ENCODE assay signal across 8 mouse cellular contexts in the genomic region with DNA sequence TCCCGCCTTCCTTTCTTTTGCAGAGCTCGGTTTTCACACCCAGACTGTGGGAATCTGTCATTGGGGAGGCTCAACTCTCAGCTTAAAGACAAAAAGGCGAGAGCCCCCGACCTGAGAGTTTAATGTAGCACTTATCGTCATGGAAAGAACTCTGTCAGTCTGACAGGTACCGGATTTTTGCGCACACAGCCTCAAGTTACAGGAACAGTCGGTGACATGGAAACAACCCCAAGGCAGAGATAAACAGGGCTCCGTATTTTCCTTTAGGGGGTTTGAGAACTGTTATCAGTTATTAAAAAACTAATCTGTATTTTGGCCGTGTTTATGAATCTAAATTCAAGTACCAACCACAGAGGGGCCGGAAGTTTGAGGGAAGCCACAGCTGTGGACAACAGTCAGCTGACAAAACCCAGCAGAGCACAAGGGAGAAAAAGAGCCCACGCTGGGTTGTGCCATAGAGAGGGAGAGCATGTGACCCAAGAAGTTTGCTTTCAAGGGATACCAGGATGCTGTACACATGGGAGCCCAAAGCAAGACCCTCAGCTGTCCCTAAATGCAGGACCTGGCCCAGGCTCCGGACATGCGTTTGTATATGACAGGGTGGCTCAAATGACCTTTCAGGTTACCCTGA. TPM values are rescaled to one million over a fixed set of nuclear protein-coding genes. Genes with fewer than 3 reads are reported as not detected.
A peak's percentile ranks its signal among the peaks of the same experiment; 100 is the strongest.
DNase-seq lines count a peak whose midpoint lies in the region; ATAC-seq and TF ChIP-seq lines count a peak whose summit lies in the region.

No protein-coding gene starts in this region.

- peak overlapping the region; percentile 44 for H3K9ac ChIP-seq in liver, adult 2 months (ENCODE audit: low read depth, low read length)
- peak overlapping the region; percentile 57 for H3K9ac ChIP-seq in embryonic facial prominence, embryonic 14.5 days (ENCODE audit: low read depth, low read length)

- H3K79me2 ChIP-seq in liver, adult 2 months (ENCODE audit: control insufficient read depth, insufficient read depth, low read length), result no peaks in the 10 kb centered on the region

- no peak for TF ChIP-seq CTCF in liver, adult 2 months (IDR thresholded peaks at IDR 0.05; ENCODE audit: low read depth, low read length)

- peak overlapping the region; percentile 80 for H3K27ac ChIP-seq in liver, adult 2 months (replicated peaks; ENCODE audit: insufficient read depth, low read depth, low read length)
- H3K27ac ChIP-seq in embryonic facial prominence, embryonic 14.5 days (replicated peaks; ENCODE audit: low read depth, low read length), result peak overlapping the region; percentile 93

- 0 out of 2 replicates have a peak overlapping the region, but pooled peaks have one; percentile 4 for H3K4me3 ChIP-seq in liver, adult 2 months (ENCODE audit: insufficient read depth, low read depth, low read length)
- H3K4me3 ChIP-seq in embryonic facial prominence, embryonic 14.5 days (ENCODE audit: low read depth, low read length), result peak overlapping the region; percentile 42

- peaks cover 42% of the 10 kb centered on the region for H3K4me1 ChIP-seq in liver, adult 2 months (ENCODE audit: control insufficient read depth, insufficient read depth, low read length)
- peaks cover 8% of the 10 kb centered on the region for H3K4me1 ChIP-seq in embryonic facial prominence, embryonic 14.5 days (ENCODE audit: control insufficient read depth, insufficient read depth, low read length)

- TF ChIP-seq POLR2A in liver, adult 2 months (IDR thresholded peaks at IDR 0.05; ENCODE audit: extremely low read depth, insufficient read depth, low read length), result no peak

- H3K9me3 ChIP-seq in embryonic facial prominence, embryonic 14.5 days (ENCODE audit: control insufficient read depth, low read length), result no peaks in the 10 kb centered on the region

- no peak for DNase-seq in liver, adult 2 months (ENCODE audit: extremely low read depth, low read depth, low spot score)
- DNase-seq in liver, result no peak
- DNase-seq in embryonic facial prominence, embryonic 14.5 days (ENCODE audit: low spot score), result peak; percentile 39
- DNase-seq in lung, postnatal 25 days (ENCODE audit: low spot score), result peak; percentile 46
- DNase-seq in thymus, postnatal 4 days, result peak; percentile 23
- no peak for DNase-seq in layer of hippocampus, adult 9-11 months
- no peak for DNase-seq in left cerebral cortex, adult 9 months (ENCODE audit: low spot score in 2 of 2)

- no peaks in the 10 kb centered on the region for H3K27me3 ChIP-seq in liver, adult 2 months (ENCODE audit: control insufficient read depth, insufficient read depth, low read length)
- H3K27me3 ChIP-seq in embryonic facial prominence, embryonic 14.5 days (replicated peaks; ENCODE audit: control insufficient read depth, insufficient read depth, low read length), result no peaks in the 10 kb centered on the region

- no peak for ATAC-seq in embryonic facial prominence, embryonic 14.5 days (ENCODE audit: low read depth)
- peak; percentile 17 for ATAC-seq in inflammation-experienced regulatory T-cells, adult 6 months

- H3K36me3 ChIP-seq in liver, adult 2 months (ENCODE audit: control insufficient read depth, insufficient read depth, low read length), result no peaks in the 10 kb centered on the region
- H3K36me3 ChIP-seq in embryonic facial prominence, embryonic 14.5 days (ENCODE audit: control insufficient read depth, insufficient read depth, low read length), result no peaks in the 10 kb centered on the region

- H3K4me2 ChIP-seq in embryonic facial prominence, embryonic 14.5 days (ENCODE audit: low read depth, low read length), result peak overlapping the region; percentile 75

- WGBS in liver, adult 2 months, result 18% methylated on average over 14 of the region's 14 CpGs
- 22% methylated on average over 14 of the region's 14 CpGs for WGBS in embryonic facial prominence, embryonic 14.5 days

RNA-seq across cellular contexts. Expression of a gene that starts 0.5 kb away (rescaled TPM):
- 474 and 907 TPM in 2 replicates for total RNA-seq in liver, adult 2 months (2014; rRNA removed)
- 5,254 and 6,847 TPM in 2 replicates for polyA plus RNA-seq in liver, adult 2 months (2012; rRNA removed)
- polyA plus RNA-seq in embryonic facial prominence, embryonic 14.5 days (2014; fragmentation: Nextera tagmentation; extraction: Ambion mirVana), result 223 and 225 TPM in 2 replicates
- 1 to 10 TPM; 1.1 to 2.7 (median 1.4) TPM for polyA plus RNA-seq in inflammation-experienced regulatory T-cells, adult 6 months (2017; shearing (Covaris generic))

RNA-seq across cellular contexts. Expression of a gene that starts 26.4 kb away (rescaled TPM):
- 19.8 and 26.5 TPM in 2 replicates for total RNA-seq in liver, adult 2 months (2014; rRNA removed)
- 86.0 and 98.9 TPM in 2 replicates for polyA plus RNA-seq in liver, adult 2 months (2012; rRNA removed)
- polyA plus RNA-seq in embryonic facial prominence, embryonic 14.5 days (2014; fragmentation: Nextera tagmentation; extraction: Ambion mirVana), result 14.1 and 14.2 TPM in 2 replicates
- polyA plus RNA-seq in inflammation-experienced regulatory T-cells, adult 6 months (2017; shearing (Covaris generic)), result 1 to 10 TPM; 3.1 to 5.5 (median 5.0) TPM

RNA-seq across cellular contexts. Expression of a gene that starts 32.1 kb away (rescaled TPM):
- 79.1 and 88.5 TPM in 2 replicates for total RNA-seq in liver, adult 2 months (2014; rRNA removed)
- polyA plus RNA-seq in liver, adult 2 months (2012; rRNA removed), result 222 and 270 TPM in 2 replicates
- polyA plus RNA-seq in embryonic facial prominence, embryonic 14.5 days (2014; fragmentation: Nextera tagmentation; extraction: Ambion mirVana), result 60.5 and 64.7 TPM in 2 replicates
- polyA plus RNA-seq in inflammation-experienced regulatory T-cells, adult 6 months (2017; shearing (Covaris generic)), result not detected

RNA-seq across cellular contexts. Expression of a gene that starts 49.2 kb away (rescaled TPM):
- 34.1 and 107 TPM in 2 replicates for total RNA-seq in liver, adult 2 months (2014; rRNA removed)
- polyA plus RNA-seq in liver, adult 2 months (2012; rRNA removed), result 145 and 164 TPM in 2 replicates
- 0.17 TPM in 1 of 2 replicates, not detected in the other for polyA plus RNA-seq in embryonic facial prominence, embryonic 14.5 days (2014; fragmentation: Nextera tagmentation; extraction: Ambion mirVana)
- not detected for polyA plus RNA-seq in inflammation-experienced regulatory T-cells, adult 6 months (2017; shearing (Covaris generic))

Comparison
In these comparisons a context has a peak if more than half of its experiments do, and no peak if none do; other contexts are left out.
1. DNase-seq: peak in embryonic facial prominence, embryonic 14.5 days (single experiment), lung, postnatal 25 days (single experiment) and thymus, postnatal 4 days (single experiment); none in liver, adult 2 months (single experiment), liver (single experiment), layer of hippocampus, adult 9-11 months (single experiment) and left cerebral cortex, adult 9 months (0 of 2).
2. RNA of a gene that starts 0.5 kb away (polyA plus RNA-seq): 5,254 to 6,847 TPM in liver, adult 2 months and 223 to 225 TPM in embryonic facial prominence, embryonic 14.5 days; 1.1 to 2.7 TPM in inflammation-experienced regulatory T-cells, adult 6 months; every median in the first group is over 10 times any median in the second.
3. RNA of a gene that starts 32.1 kb away (polyA plus RNA-seq): 222 to 270 TPM in liver, adult 2 months and 60.5 to 64.7 TPM in embryonic facial prominence, embryonic 14.5 days; not detected in inflammation-experienced regulatory T-cells, adult 6 months; every median in the first group is over 10 times any median in the second.